Mouse (Mus musculus) layer of hippocampus, postnatal 14 days (tissue): ENCODE results near the gene Dynlt1b. TPM values are rescaled to one million over a fixed set of nuclear protein-coding genes. Genes with fewer than 3 reads are reported as not detected.
"Not testable (repeated sequence)": the region's sequence is repeated elsewhere in the genome, so short reads cannot be mapped to it uniquely, and the experiment has no call there.

Source experiments
- DNase-seq, 2 experiments: peaks; one replicate each; pipeline ENCODE4 v3.0.0; 2021 to 2022; ENCODE audit warnings: low spot score in 2 of 2, mixed read lengths in 1 of 2
- total RNA-seq, 2 experiments: library from RNA; stranded (reverse); gene quantifications; 2 replicates each; pipeline ENCODE4 v1.2.3; 2021

Gene Dynlt1b
- total RNA-seq, 2 experiments from 2014 or later: 136 to 152 TPM

DNA sequence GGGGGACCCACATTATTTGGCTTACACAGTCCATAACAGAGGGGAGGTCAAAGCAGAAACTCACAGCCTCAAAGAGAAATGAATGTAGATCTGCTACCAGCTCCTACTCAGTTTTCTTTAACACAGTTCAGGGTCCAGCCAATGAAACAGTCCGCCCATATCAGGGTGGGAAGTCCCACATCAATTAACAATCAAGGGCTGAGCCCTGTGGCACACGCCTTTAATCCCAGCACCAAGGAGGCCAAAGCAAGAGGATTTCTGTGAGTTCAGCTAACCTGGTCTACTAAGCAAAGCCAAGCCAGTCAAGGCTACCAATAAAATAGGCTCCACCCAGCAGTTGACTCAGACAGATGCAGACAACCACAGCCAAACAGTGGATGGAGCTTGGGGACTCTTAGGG is 7.5 kb upstream of the Dynlt1b start:
- not testable (repeated sequence) for DNase-seq

DNA sequence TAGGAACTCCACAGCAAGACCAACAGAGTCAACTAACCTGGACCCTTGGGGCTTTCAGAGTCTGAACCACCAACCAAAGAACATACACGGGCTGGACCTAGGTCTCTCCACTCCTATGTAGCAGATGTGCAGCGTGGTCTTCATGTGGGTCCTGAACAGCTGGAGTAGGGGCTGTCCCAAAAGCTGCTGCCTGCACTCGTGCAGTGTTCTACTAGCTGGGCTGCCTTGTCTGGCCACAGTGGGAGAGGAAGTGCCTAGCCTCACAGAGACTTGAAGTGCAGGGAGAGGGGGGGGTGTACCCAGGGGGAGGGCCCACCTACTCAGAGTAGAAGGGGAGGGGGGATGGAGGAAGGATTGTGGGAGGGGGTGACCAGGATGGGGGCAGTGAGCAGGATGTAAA is 7.1 kb upstream of the Dynlt1b start:
- not testable (repeated sequence) for DNase-seq

DNA sequence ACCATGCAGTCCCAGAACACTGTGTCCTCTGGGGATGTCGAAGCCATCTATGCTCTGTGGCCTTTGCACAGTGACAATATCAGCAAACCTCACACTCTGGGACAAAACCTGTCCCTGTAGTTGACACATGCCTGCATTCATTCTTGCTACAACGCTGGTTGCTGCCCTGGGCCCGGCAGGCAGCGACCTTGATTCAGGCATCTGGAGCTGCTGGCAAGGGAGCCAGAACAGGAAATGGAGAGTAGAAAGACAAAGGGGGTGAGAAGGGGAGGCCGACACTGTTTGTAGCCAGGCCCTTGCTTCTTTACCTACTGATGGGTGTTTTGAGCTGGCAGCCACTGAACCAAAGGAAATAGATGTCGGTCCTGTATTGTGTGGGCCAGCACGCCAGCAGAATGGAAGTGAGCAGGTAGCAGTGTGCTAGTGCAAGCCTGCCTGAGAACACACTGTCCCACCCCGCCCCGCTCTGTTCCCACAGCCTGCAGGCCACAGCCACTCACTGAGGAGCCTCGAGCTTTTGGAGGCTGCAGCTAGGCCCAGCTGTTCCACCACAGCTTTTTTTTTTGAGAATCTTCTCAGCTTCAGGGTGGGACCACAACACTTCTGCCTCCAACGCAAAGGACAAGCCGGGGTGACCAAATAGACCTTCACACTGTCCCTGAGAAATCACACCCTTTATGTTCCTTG is 5.5 kb upstream of the Dynlt1b start:
- DNase-seq: not testable (repeated sequence)

DNA sequence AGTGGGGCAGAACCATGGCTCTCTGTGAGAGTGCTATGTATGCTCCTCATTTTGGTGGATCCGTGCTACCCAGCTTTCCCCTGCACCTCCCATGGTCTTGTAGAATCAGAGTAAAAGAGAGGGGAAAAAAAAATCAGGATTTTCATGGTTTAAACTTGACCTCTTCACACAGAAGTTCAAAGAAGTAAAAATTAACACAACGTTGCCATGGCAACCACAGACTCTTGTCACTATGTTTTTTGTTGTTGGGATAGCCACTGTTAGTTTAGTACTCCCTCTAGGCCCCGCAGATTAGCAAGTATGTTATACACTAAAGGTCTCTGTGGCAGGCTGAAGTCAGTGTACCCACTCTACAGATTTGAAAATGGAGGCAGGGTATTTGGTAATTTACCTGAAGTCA is 4.6 kb upstream of the Dynlt1b start:
- not testable (repeated sequence) for DNase-seq

DNA sequence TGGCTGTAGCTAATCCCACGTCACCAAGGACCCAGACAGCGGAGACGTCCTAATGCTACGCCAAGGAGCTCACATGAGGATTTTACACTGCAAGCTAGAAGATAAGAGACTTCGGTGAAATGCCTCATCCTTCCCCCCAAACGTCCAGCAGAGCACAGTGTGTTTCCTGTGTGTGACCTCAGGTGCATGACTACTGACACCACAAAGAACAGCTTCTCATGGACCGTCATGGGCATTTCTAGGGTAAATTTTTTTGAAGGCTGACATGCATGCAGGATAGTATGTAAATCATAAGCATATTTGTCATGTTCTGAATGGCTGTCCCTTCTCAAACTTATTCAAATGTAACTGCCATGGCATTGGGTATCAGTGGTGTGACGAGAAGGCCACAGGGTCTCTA is 3.0 kb upstream of the Dynlt1b start:
- DNase-seq: not testable (repeated sequence)

DNA sequence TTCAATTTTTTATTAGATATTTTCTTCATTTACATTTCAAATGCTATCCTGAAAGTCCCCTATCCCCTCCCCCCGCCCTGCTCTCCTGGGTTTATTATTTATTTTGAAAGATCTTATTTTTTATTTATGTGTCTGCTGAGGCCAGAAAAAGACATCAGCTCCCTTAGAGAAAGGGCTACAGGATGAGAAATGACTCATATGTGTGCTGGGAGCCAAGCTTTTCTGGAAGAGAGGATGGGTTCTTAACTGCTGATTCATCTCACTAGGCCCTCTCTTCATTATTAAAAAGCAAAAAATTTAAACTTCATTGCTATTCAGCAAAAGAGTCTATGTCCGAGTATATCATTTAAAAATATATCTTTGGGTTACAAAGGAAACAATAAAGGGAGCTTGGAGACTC is 986 bp upstream of the Dynlt1b start:
- not testable (repeated sequence) for DNase-seq

DNA sequence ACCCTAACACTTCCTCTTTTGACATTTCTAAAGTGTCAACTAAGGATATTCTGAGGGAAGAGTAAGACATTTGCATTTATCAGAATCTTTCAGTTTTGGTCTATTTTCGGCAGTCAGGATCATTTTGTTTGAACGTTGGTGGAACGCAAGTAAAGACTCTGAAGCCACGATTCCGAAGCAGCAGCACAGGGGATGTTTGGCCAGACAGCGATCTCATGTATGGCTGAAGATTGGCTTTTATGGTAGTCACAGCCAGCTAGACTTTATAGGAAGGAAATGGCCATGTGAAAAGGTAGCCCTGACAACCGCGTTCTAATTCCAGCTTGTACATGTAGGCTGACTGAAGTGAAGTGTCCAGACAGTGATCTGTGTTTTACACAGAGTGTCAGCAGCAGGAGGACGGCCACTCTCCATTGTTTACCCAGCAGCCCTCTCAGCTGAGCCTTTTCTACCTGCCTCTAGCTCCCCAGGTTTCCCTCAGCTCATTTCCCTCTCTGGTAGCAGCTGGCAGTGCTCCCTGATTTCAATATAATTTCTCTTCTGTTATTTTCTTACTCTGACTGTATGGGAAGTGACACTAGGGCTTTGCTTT is 594 bp downstream of the Dynlt1b start:
- DNase-seq: not testable (repeated sequence)

DNA sequence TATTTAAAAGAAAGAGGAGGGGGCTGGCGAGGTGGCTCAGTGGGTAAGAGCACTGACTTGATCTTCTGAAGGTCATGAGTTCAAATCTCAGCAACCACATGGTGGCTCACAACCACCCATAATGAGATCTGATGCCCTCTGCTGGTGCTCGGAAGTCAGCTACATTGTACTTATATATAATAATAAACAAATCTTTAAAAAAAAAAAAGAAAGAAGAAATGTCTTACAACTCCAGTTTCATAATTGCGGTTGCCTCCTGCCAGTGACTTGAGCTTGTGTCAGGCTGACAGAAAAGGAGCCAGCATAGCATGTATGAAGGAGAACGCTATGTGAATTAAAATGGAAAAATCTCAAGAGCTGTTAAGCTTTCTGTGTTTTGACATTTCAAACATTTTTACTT is 2.5 kb downstream of the Dynlt1b start:
- not testable (repeated sequence) for DNase-seq

DNA sequence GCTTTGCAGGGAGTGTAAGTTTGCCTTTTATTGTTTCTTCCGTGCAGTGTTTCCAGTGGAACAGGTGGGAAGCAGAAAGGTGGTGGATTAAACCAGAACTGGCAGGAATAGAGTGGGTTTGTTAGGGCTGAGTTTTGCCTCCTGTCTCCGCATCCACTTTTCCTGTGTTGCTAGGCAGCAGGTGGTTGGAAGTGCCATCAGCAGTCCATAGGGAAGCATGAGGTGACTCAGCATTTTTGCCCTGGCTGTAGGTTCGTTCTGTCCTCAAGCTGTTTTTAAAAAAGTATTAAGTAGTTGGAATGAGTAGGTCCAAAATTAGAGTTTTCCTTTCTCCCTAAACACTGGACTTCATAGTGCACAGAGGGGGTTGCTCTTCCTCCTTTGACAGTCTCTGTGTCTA is 3.8 kb downstream of the Dynlt1b start:
- DNase-seq: not testable (repeated sequence)

DNA sequence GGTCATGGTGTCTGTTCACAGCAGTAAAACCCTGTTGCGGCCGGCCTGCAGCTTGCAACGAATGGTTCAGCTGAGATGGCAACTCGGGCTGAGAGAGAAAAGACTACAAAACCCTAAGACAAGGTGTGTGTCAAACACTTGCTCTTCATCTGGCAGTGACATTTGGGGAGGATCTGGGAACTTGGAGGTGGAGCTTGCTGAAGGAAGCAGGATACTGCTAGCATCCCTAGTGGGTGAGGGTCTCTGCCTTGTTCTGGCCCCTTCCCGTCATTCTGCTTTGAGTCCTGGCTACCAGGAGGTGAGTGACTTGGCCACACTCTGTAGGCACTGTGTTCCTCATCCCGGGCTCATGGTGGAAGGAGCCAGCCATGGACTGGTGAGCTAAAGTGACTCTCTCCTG is 8.2 kb downstream of the Dynlt1b start:
- not testable (repeated sequence) for DNase-seq

DNA sequence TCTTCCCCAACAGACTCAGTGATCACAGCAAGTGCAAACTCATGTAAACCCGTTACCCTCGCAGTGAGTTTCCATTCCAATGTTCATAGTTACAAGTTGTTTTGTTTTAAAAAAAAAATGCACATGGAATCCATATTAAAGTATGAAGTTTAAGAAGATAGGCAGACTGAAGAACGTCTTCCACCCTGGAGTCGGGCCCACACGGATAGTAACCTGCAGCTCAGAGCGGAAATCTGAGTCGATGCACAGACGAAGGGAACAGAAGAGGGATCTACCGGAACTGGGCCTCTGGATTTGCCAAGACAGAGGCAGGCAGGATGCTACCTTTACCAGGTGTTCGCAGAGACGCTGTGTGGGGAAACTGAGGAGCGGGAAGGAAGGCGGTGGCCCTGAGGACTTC is 10.0 kb downstream of the Dynlt1b start:
- DNase-seq: not testable (repeated sequence)

DNA sequence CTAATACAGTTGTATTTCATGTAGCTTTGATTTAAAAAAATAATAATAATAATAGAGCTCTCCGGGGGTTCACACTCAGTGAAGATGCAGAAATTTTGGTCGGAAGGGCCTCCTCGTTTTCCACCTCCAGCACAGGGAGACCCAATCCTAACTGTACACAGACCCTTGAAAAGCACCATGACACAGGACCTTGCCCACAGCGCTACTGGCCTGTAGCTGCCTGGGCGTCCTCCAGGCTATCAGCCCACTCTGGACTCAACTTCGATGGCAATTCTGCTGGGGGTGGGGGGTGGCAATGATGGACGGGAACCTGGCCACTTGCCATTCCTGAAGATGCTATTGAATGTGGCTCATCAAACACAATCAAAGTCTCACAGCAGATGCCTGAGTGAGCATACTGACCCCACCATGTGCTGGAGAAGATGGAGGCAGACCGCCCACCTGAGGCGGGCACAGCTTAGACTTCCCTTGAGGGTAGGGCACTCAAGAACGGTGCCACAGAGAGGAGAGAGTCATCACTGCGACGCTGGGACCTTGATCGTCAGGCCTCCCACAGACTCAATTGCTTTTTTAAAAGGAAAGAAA is 10.7 kb downstream of the Dynlt1b start:
- not testable (repeated sequence) for DNase-seq

DNA sequence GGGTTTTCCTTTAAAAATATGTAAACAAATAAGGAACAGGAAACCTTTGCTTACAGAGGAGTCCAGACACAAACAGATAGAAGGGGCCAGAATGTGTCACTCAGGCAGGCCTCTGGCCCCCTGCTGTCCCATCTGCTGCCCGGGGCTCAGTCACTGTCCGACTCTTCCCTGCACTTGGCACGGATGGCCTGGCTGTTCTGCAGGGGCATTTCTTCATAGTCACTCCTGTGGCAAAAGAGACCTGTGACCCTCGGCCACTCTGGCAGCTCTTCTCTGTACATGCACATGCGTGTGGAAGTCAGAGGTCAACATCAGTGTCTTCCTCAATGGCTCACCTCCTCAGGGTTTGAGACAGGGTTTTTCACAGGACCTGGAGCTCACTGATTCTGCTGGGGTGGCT is 11.3 kb downstream of the Dynlt1b start:
- not testable (repeated sequence) for DNase-seq

DNA sequence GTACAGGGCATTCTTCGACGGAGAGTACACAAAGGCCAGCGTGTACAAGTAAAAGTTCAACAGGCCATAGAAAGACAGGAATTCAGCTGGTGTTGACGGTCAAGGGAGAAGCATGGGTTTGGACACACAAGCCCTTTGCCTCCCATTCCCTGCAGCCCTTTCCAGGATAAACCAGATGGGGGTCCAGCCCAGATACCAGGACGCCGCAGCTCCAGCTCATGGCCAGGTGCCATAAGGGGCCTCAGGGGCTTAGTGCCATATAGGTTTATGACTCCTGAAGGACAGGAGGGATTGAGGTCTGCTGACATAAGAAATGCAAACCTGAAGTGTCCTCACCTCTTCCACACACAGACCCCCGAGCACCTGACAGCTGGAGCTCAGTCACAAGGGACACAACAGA is 12.6 kb downstream of the Dynlt1b start:
- DNase-seq: not testable (repeated sequence)

DNA sequence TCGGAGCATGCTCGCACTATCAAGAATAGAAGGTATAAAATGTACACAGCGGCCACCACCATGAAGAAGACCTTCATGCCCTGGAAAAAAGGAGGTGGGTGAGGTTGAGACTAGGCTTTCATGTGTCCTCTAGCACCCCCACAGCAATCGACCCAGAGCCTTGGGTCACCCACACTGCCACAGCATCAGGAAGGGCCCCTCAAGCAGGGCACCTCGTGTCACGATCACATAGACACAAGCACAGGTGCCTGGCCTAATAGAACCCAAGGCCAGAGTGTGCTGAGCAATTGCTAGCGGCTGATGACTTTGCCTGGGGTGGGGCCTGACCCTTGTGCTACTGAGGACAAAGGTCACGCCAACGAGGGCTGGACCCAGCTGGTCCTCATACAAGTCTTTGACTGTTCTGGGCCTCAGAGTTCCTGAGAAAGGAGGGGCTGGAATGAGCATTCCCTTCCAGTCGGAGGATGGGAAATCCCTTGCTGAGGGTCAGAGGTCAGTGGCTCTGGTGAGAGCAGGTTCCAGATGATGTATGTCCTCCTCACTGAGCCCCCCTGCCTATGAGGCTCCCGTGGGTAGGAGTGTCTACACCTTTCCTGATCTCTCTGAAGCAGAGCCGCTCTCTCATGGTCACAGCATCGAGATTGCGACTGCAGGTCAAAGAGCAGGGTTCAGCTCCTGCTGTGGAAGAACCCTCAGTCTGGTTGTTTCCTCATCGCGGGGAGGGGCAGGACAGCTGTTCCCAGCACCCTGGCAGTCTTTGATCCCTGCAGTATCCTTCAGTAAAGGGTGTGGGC is 16.1 kb downstream of the Dynlt1b start:
- not testable (repeated sequence) for DNase-seq

DNA sequence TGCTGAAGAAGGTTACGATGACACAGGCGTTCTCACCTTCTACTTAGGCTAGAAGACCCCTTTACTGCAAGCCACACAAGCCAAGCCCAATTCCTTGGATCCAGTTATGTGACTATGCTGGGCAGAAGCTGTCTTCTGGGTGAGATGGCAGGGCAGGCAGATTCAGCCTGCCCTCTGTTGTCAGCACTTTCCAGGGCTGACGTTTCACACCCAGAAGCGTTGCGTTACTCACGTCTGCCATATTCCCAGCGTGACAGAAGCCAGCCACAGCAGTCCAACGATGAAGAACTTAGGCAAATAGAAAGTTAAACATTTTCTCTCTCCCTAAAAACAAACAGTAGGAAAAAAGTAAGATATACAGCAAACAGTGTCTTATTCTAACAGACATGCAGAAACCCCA is 18.4 kb downstream of the Dynlt1b start:
- not testable (repeated sequence) for DNase-seq

DNA sequence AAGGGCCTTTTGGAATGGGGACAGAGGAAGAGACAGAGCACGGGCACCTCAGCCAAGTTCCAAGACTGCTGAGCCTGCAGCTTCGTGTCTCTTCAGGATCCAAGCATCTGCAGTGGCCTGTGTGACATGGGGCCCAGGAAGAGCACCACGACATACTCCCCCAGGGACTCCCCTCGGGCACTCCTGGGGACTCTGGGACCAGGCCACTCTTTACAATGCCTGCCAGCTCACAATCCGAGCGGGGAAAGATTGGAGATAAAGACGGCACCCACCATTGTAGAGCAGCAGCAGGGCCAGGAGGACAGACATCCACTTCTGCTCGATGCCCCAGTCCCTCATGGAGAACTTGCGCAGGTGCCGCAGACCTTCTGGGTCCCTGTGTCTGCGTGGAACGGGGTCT is 19.3 kb downstream of the Dynlt1b start:
- not testable (repeated sequence) for DNase-seq

DNA sequence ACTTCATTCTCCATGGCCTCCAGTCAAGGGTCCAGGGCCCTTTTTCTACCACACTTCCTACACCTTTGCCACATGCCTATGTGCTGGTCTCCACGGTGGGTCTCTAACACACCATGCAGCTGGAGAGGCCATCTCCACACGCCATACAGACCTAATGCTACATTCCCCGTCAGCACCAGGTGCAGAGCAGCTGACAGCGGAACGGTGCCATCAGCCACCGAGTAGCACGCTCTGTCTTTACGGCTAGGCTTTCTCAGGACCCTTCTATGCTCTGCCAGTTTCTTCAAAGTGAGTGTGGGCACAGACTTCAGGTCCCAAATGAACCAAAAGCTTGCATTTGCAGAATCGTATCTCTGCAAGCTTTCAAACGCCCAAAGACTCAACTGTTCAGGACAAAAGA is 21.3 kb downstream of the Dynlt1b start:
- DNase-seq: not testable (repeated sequence)

DNA sequence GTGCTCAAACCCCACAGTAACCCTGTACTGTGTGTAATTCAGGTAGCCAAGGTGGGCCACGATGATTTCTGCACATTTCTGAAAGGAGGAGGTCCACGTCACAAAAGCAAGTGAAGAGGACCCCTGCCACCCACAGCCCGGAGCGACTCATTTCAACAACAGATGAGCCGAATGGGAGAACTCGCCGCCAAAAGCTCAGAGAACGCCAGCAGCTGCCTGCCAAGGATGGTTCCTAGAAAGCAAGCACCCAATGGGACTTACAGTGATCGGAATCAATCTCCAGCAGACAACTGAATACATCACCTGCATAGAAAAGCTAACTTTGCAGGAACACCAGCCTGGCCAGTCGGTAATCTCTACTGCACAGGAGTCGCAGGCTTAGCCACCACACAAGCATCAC is 22.8 kb downstream of the Dynlt1b start:
- peak; percentile 83 to 85 for DNase-seq

DNA sequence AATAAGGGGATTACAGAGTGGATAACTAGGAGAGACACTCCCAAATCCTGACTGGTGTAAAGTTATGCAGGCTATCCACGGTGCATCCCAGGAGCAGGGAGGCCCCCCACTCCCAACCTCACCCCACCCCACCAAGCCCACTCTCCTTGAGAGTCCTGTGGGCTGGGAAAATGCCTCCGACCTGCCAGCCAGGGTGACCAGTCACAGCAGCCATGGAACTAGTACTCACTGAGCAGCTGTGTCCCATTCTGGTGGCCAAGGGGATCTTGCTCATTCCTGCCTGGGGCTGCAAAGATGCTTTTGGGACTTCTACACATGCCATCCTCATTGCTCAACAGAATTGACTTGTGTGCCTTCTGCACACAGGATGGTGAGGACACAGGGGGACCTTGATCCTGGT is 24.8 kb downstream of the Dynlt1b start:
- DNase-seq: not testable (repeated sequence)

DNA sequence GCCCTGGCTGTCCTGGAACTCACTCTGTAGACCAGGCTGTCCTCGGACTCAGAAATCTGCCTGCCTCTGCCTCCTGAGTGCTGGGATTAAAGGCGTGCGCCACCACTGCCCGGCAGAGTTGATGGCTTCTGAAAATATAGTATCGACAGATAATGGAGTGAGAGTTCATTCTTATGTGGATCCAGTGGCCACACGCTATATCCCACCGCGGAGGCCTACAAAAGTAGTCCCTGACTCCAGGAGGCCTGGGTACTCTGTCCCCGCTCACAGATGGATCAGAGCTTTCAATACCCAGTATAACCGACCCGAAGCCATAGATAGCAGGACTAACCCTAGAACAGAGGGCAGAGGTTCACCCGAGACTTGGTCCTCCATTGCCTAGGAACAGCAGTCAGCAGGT is 26.0 kb downstream of the Dynlt1b start:
- DNase-seq: not testable (repeated sequence)
